Mouse (Mus musculus) midbrain, embryonic 10.5 days (tissue): ENCODE results near the gene Gm4307. TPM values are rescaled to one million over a fixed set of nuclear protein-coding genes. Genes with fewer than 3 reads are reported as not detected.
"Not testable (repeated sequence)": the region's sequence is repeated elsewhere in the genome, so short reads cannot be mapped to it uniquely, and the experiment has no call there.

Source experiments
- DNase-seq: peaks from one replicate; pipeline ENCODE4 v3.0.0-alpha.2; 2017; ENCODE audit warnings: low spot score
- H3K27ac ChIP-seq: fragments of 300-500 bp; sonication (generic); replicated peaks from 2 replicates; pipeline ENCODE4 v1.5.1; 2016; ENCODE audit warnings: mild to moderate bottlenecking
- H3K27me3 ChIP-seq: fragments of 300-500 bp; sonication (generic); 2 replicates; pipeline ENCODE4 v1.6.1; 2016; ENCODE audit warnings: low read depth, mild to moderate bottlenecking; ENCODE audit not compliant: poor library complexity, severe bottlenecking
- H3K36me3 ChIP-seq: fragments of 300-500 bp; sonication (generic); 2 replicates; pipeline ENCODE4 v1.6.1; 2016; ENCODE audit warnings: mild to moderate bottlenecking, moderate library complexity
- H3K4me1 ChIP-seq: fragments of 300-500 bp; sonication (generic); 2 replicates; pipeline ENCODE4 v1.6.1; 2016
- H3K4me3 ChIP-seq: fragments of 300-500 bp; sonication (generic); 2 replicates; pipeline ENCODE4 v1.5.1; 2016; ENCODE audit warnings: mild to moderate bottlenecking, moderate library complexity
- H3K9me3 ChIP-seq: fragments of 300-500 bp; sonication (generic); replicated peaks from 2 replicates; pipeline ENCODE4 v1.6.1; 2016; ENCODE audit warnings: mild to moderate bottlenecking
- WGBS: fragments of 180-500 bp; shearing (Covaris S2); methylation state at CpG from one replicate; pipeline ENCODE4 v1.1.7; 2016; 5-methylcytosine and 5-hydroxymethylcytosine counted together
- polyA plus RNA-seq: library from polyadenylated mRNA; unstranded; fragments of >200 nt; fragmentation: Nextera tagmentation; extraction: Ambion mirVana; gene quantifications from 2 replicates; pipeline ENCODE4 v1.2.1, GENCODE M21; 2016

Gm4307 gene
- polyA plus RNA-seq: not detected in 2 replicates

GRCm38 (mm10) chr10:100361038-100361437 lies at the start of gene Gm4307:
Gene Gm4307, plus strand, starts transcription at chr10:100361338.
- not testable (repeated sequence) for H3K36me3 ChIP-seq, H3K4me1 ChIP-seq, DNase-seq, H3K9me3 ChIP-seq, H3K27ac ChIP-seq, H3K4me3 ChIP-seq, H3K27me3 ChIP-seq
- WGBS: no CpG with 5 or more reads among the region's 3 CpGs

- H3K27ac ChIP-seq, H3K9me3 ChIP-seq, DNase-seq, H3K36me3 ChIP-seq, H3K4me3 ChIP-seq, H3K4me1 ChIP-seq, H3K27me3 ChIP-seq: not testable (repeated sequence)
- no CpG with 5 or more reads among the region's 2 CpGs for WGBS
Measured at GRCm38 (mm10) chr10:100335376-100335775, 25.8 kb upstream of the Gm4307 start, which contains the start of gene Gm4301. Gene Gm4301, plus strand, starts transcription at chr10:100335676.

- DNase-seq, H3K4me1 ChIP-seq, H3K27ac ChIP-seq, H3K9me3 ChIP-seq, H3K4me3 ChIP-seq, H3K36me3 ChIP-seq, H3K27me3 ChIP-seq: not testable (repeated sequence)
- no CpG with 5 or more reads among the region's 3 CpGs for WGBS
Measured at GRCm38 (mm10) chr10:100340536-100340935, 20.6 kb upstream of the Gm4307 start, which contains the start of gene Gm4302. Gene Gm4302, plus strand, starts transcription at chr10:100340836.

GRCm38 (mm10) chr10:100345672-100346071 lies 15.5 kb upstream of the Gm4307 start, which contains the start of gene Gm4303:
Gene Gm4303, plus strand, starts transcription at chr10:100345972.
- WGBS: no CpG with 5 or more reads among the region's 3 CpGs
- H3K9me3 ChIP-seq, H3K27me3 ChIP-seq, H3K4me1 ChIP-seq, H3K27ac ChIP-seq, H3K36me3 ChIP-seq, H3K4me3 ChIP-seq, DNase-seq: not testable (repeated sequence)

GRCm38 (mm10) chr10:100350793-100351192 lies 10.3 kb upstream of the Gm4307 start, which contains the start of gene Gm4305:
Gene Gm4305, plus strand, starts transcription at chr10:100351093.
- not testable (repeated sequence) for H3K27me3 ChIP-seq, H3K27ac ChIP-seq, H3K4me1 ChIP-seq, H3K36me3 ChIP-seq, H3K4me3 ChIP-seq, DNase-seq, H3K9me3 ChIP-seq
- no CpG with 5 or more reads among the region's 3 CpGs for WGBS

- not testable (repeated sequence) for H3K27me3 ChIP-seq, DNase-seq, H3K4me3 ChIP-seq, H3K9me3 ChIP-seq, H3K4me1 ChIP-seq, H3K36me3 ChIP-seq, H3K27ac ChIP-seq
- 77% methylated on average over 2 of the region's 2 CpGs for WGBS
Measured at GRCm38 (mm10) chr10:100356841-100357240, 4.3 kb upstream of the Gm4307 start.

- not testable (repeated sequence) for H3K4me1 ChIP-seq, DNase-seq, H3K36me3 ChIP-seq, H3K4me3 ChIP-seq, H3K9me3 ChIP-seq, H3K27me3 ChIP-seq, H3K27ac ChIP-seq
- no CpG with 5 or more reads among the region's 2 CpGs for WGBS
Measured at GRCm38 (mm10) chr10:100382460-100382859, 21.3 kb downstream of the Gm4307 start, which contains the start of gene Gm4312. Gene Gm4312, minus strand, starts transcription at chr10:100382560.

- not testable (repeated sequence) for H3K27ac ChIP-seq, H3K9me3 ChIP-seq, H3K27me3 ChIP-seq, H3K4me1 ChIP-seq, H3K4me3 ChIP-seq, H3K36me3 ChIP-seq, DNase-seq
- WGBS: 84% methylated on average over 6 of the region's 6 CpGs
Measured at GRCm38 (mm10) chr10:100402301-100402700, 41.2 kb downstream of the Gm4307 start.

Other genes starting within 250 kb of the Gm4307 start
- gene Gm4301, start 25.7 kb upstream of the Gm4307 start, polyA plus RNA-seq: not detected in 2 replicates
- not detected in 2 replicates for gene Gm4302, start 20.5 kb upstream of the Gm4307 start, polyA plus RNA-seq
- not detected in 2 replicates for gene Gm4303, start 15.4 kb upstream of the Gm4307 start, polyA plus RNA-seq
- gene Gm4305, start 10.2 kb upstream of the Gm4307 start, polyA plus RNA-seq: not detected in 2 replicates
- not detected in 2 replicates for gene Gm4312, start 21.2 kb downstream of the Gm4307 start, polyA plus RNA-seq
- 17.4 and 19.1 TPM in 2 replicates for gene Tmtc3, start 126.0 kb downstream of the Gm4307 start, polyA plus RNA-seq
- gene Cep290, start 126.2 kb downstream of the Gm4307 start, polyA plus RNA-seq: 5.0 and 5.8 TPM in 2 replicates
- gene 4930430F08Rik, start 229.1 kb downstream of the Gm4307 start, polyA plus RNA-seq: 10.4 and 11.0 TPM in 2 replicates
- gene 1700017N19Rik, start 229.1 kb downstream of the Gm4307 start, polyA plus RNA-seq: not detected in 2 replicates